Mouse (Mus musculus) lung, embryonic 14.5 days (tissue): ENCODE measurements around the gene Cmip. TPM values are rescaled to one million over a fixed set of nuclear protein-coding genes. Genes with fewer than 3 reads are reported as not detected.

Source experiments
- ATAC-seq: fragments of 200-750 bp; cut with Nextera tagmentation; 2 replicates; pipeline ENCODE4 v1.8.0; 2017; ENCODE audit warnings: mild to moderate bottlenecking, moderate TSS enrichment, moderate library complexity; ENCODE audit not compliant: insufficient read depth
- DNase-seq: peaks from one replicate; pipeline ENCODE4 v3.0.0-alpha.2; 2015
- H3K27ac ChIP-seq: fragments of 300-500 bp; sonication (generic); 2 replicates; pipeline ENCODE4 v1.5.1; 2014; ENCODE audit warnings: low read depth, mild to moderate bottlenecking, moderate library complexity
- H3K27me3 ChIP-seq: fragments of 300-500 bp; sonication (generic); 2 replicates; pipeline ENCODE4 v1.6.1; 2014; ENCODE audit warnings: low read length, control low read depth; ENCODE audit not compliant: insufficient read depth
- H3K36me3 ChIP-seq: fragments of 300-500 bp; sonication (generic); 2 replicates; pipeline ENCODE4 v1.6.1; 2014; ENCODE audit warnings: control low read depth; ENCODE audit not compliant: insufficient read depth
- H3K4me1 ChIP-seq: fragments of 300-500 bp; sonication (generic); 2 replicates; pipeline ENCODE4 v1.6.1; 2014; ENCODE audit warnings: antibody characterized with exemption, control low read depth; ENCODE audit not compliant: insufficient read depth
- H3K4me2 ChIP-seq: fragments of 300-500 bp; sonication (generic); 2 replicates; pipeline ENCODE4 v1.6.1; 2014; ENCODE audit warnings: mild to moderate bottlenecking
- H3K4me3 ChIP-seq: fragments of 300-500 bp; sonication (generic); 2 replicates; pipeline ENCODE4 v1.5.1; 2014; ENCODE audit warnings: low read depth, low read length
- H3K9ac ChIP-seq: fragments of 300-500 bp; sonication (generic); 2 replicates; pipeline ENCODE4 v1.6.1; 2014
- H3K9me3 ChIP-seq: fragments of 300-500 bp; sonication (generic); 2 replicates; pipeline ENCODE4 v1.6.1; 2016; ENCODE audit warnings: low read depth, low read length, control low read depth
- CTCF ChIP-seq: IDR thresholded peaks from 2 replicates; pipeline ENCODE4 v1.5.1; 2016; ENCODE audit warnings: antibody characterized with exemption, low read depth
- WGBS: fragments of 180-500 bp; shearing (Covaris S2); extraction: QIAGEN DNeasy Blood & Tissue Kit; methylation state at CpG from one replicate; pipeline ENCODE4 v1.1.7; 2014; 5-methylcytosine and 5-hydroxymethylcytosine counted together
- polyA plus RNA-seq: library from polyadenylated mRNA; unstranded; fragments of >200 nt; fragmentation: Nextera tagmentation; extraction: Ambion mirVana; gene quantifications from 2 replicates; pipeline ENCODE4 v1.2.1, GENCODE M21; 2014

Gene Cmip
- polyA plus RNA-seq, 1 experiment from 2014 or later = 26.5 TPM

GRCm38 (mm10) chr8:117227339-117227738 lies 29.5 kb upstream of the Cmip start:
- WGBS = 75% methylated on average over 2 of the region's 2 CpGs
- no peaks in the 10 kb centered on the region for H3K36me3 ChIP-seq
- ATAC-seq (no peak), DNase-seq (no peak)
- no peak overlapping the region for H3K4me2 ChIP-seq
- TF ChIP-seq CTCF = no peak
- H3K9me3 ChIP-seq = no peaks in the 10 kb centered on the region
- no peak overlapping the region for H3K4me3 ChIP-seq
- no peak overlapping the region for H3K9ac ChIP-seq
- H3K27ac ChIP-seq = no peak overlapping the region
- H3K4me1 ChIP-seq = no peaks in the 10 kb centered on the region
- H3K27me3 ChIP-seq = no peaks in the 10 kb centered on the region

GRCm38 (mm10) chr8:117233199-117233598 lies 23.7 kb upstream of the Cmip start:
- H3K4me3 ChIP-seq = no peak overlapping the region
- H3K9ac ChIP-seq = no peak overlapping the region
- no peaks in the 10 kb centered on the region for H3K27me3 ChIP-seq
- ATAC-seq (no peak), DNase-seq (no peak)
- no peak for TF ChIP-seq CTCF
- WGBS = 77% methylated on average over 7 of the region's 7 CpGs
- no peak overlapping the region for H3K27ac ChIP-seq
- H3K4me1 ChIP-seq = no peaks in the 10 kb centered on the region
- no peak overlapping the region for H3K4me2 ChIP-seq
- H3K9me3 ChIP-seq = no peaks in the 10 kb centered on the region
- H3K36me3 ChIP-seq = no peaks in the 10 kb centered on the region

- Histone ChIP-seq H3K9me3 (no peaks in the 10 kb centered on the region), H3K27ac (no peak overlapping the region), H3K27me3 (no peaks in the 10 kb centered on the region), H3K9ac (no peak overlapping the region), H3K36me3 (no peaks in the 10 kb centered on the region), H3K4me2 (no peak overlapping the region), H3K4me1 (no peaks in the 10 kb centered on the region), H3K4me3 (no peak overlapping the region)
- no peak for TF ChIP-seq CTCF
- no peak for ATAC-seq
- DNase-seq = no peak
- WGBS = 90% methylated on average over 4 of the region's 4 CpGs
Observed at GRCm38 (mm10) chr8:117236531-117236930, 20.3 kb upstream of the Cmip start.

GRCm38 (mm10) chr8:117240326-117240725 lies 16.5 kb upstream of the Cmip start:
- Histone ChIP-seq H3K4me3 (no peak overlapping the region), H3K9me3 (no peaks in the 10 kb centered on the region), H3K9ac (no peak overlapping the region), H3K27ac (no peak overlapping the region), H3K4me2 (no peak overlapping the region), H3K27me3 (no peaks in the 10 kb centered on the region), H3K4me1 (no peaks in the 10 kb centered on the region), H3K36me3 (no peaks in the 10 kb centered on the region)
- DNase-seq = no peak
- WGBS = 73% methylated on average over 5 of the region's 5 CpGs
- ATAC-seq = no peak
- TF ChIP-seq CTCF = no peak

- DNase-seq (no peak), ATAC-seq (no peak)
- Histone ChIP-seq H3K4me1 (no peaks in the 10 kb centered on the region), H3K27me3 (no peaks in the 10 kb centered on the region), H3K9ac (no peak overlapping the region), H3K9me3 (no peaks in the 10 kb centered on the region), H3K4me3 (no peak overlapping the region), H3K36me3 (no peaks in the 10 kb centered on the region), H3K27ac (no peak overlapping the region), H3K4me2 (no peak overlapping the region)
- TF ChIP-seq CTCF = no peak
- WGBS = 67% methylated on average over 5 of the region's 5 CpGs
Observed at GRCm38 (mm10) chr8:117240841-117241494, 15.9 kb upstream of the Cmip start.

- no peaks in the 10 kb centered on the region for H3K4me1 ChIP-seq
- ATAC-seq = no peak
- no peak overlapping the region for H3K9ac ChIP-seq
- no peak overlapping the region for H3K4me2 ChIP-seq
- no peak for TF ChIP-seq CTCF
- no peaks in the 10 kb centered on the region for H3K27me3 ChIP-seq
- no peak overlapping the region for H3K27ac ChIP-seq
- no peaks in the 10 kb centered on the region for H3K9me3 ChIP-seq
- no peak for DNase-seq
- no peaks in the 10 kb centered on the region for H3K36me3 ChIP-seq
- H3K4me3 ChIP-seq = no peak overlapping the region
- WGBS = 37% methylated on average over 3 of the region's 3 CpGs
Observed at GRCm38 (mm10) chr8:117241848-117242247, 15.0 kb upstream of the Cmip start.

- whole genome bisulfite sequencing = 49% methylated on average over 6 of the region's 6 CpGs
- no peak for ATAC-seq
Observed at GRCm38 (mm10) chr8:117242286-117242685, 14.6 kb upstream of the Cmip start.

GRCm38 (mm10) chr8:117244601-117245000 lies 12.3 kb upstream of the Cmip start:
- no peak overlapping the region for H3K4me3 ChIP-seq
- no peak overlapping the region for H3K4me2 ChIP-seq
- no peak overlapping the region for H3K27ac ChIP-seq
- no peak for TF ChIP-seq CTCF
- no peaks in the 10 kb centered on the region for H3K4me1 ChIP-seq
- ATAC-seq (no peak), DNase-seq (no peak)
- no peaks in the 10 kb centered on the region for H3K36me3 ChIP-seq
- no peaks in the 10 kb centered on the region for H3K27me3 ChIP-seq
- WGBS = 37% methylated on average over 6 of the region's 6 CpGs
- no peak overlapping the region for H3K9ac ChIP-seq
- no peaks in the 10 kb centered on the region for H3K9me3 ChIP-seq

More at GRCm38 (mm10) chr8:117242286-117242685, 14.6 kb upstream of the Cmip start:
- no peaks in the 10 kb centered on the region for H3K4me1 ChIP-seq
- no peak overlapping the region for H3K4me2 ChIP-seq
- no peaks in the 10 kb centered on the region for H3K9me3 ChIP-seq
- no peak overlapping the region for H3K9ac ChIP-seq
- no peaks in the 10 kb centered on the region for H3K27me3 ChIP-seq
- H3K27ac ChIP-seq = no peak overlapping the region
- H3K4me3 ChIP-seq = no peak overlapping the region
- no peak for TF ChIP-seq CTCF
- no peak for DNase-seq
- no peaks in the 10 kb centered on the region for H3K36me3 ChIP-seq
